Mouse (Mus musculus): Measurements from ENCODE around the gene Onecut3. TPM values are rescaled to one million over a fixed set of nuclear protein-coding genes. Genes with fewer than 3 reads are reported as not detected.

Onecut3 gene
- under 1 TPM in 1 of 2 experiments, not detected in 1; 0.05 TPM for total RNA-seq (2021)
- long read RNA-seq, experiment 1: 0 reads
- long read RNA-seq, experiment 2: 0 reads

GRCm38 (mm10) chr10:80494732-80495131, at the start of gene Onecut3:
TSS of gene Onecut3 (plus strand) at chr10:80494835.
- DNase-seq: peak; percentile 27 to 48

DNA sequence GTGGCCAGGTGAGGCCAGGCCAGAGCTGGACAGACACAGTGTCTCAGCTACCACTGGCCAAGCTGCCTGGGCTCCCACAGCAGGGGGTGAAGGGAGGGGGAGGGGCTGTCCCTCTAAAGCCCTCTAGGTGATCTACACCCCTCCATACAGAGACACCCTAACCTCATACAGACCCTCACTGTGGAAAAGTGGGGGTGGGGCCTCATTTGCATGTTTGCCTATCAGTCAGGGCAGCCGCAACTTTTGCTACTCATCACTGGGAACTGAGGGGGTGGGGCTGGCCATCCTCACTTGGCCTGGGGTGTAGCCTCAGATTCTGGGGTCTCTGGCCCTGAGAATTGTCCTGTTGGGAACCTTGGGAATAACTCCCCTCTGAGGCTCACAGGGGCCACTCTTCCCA, 49.6 kb upstream of the Onecut3 start:
- DNase-seq: no peak

DNA sequence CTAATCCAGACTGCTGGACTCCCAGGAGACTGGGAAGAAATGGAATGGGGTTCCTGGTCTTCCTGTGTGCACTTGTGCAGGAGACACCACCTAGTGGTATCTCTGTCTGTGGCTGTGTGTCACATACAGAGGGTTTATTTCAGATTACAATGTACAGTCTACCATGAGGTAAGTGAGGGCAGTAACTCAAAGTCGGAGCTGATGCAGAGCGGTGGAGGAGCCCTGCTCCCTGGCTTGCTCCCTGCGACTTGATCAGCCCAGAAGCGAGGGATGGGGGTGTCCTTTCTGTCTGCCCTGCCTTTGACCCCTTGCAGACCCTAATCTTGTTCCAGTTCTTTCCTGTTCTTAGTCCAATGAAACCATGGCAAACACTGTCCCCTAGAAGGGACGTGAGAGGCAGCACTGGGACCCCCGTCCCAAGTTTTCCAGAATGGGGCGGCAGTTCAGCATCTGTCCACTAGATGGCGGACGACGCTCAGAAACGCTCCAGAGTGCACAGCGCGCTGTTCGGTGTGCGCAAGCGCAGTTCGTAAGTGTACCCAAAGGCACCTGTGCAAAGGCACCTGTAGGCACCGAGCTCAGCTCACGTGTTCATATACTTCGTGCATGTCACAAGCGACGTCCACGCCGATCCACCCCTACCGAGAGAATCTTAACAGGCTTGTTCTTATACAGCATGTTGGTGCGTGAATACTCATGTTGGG, 48.6 kb upstream of the Onecut3 start:
- peak; percentile 70 to 90 for DNase-seq

DNA sequence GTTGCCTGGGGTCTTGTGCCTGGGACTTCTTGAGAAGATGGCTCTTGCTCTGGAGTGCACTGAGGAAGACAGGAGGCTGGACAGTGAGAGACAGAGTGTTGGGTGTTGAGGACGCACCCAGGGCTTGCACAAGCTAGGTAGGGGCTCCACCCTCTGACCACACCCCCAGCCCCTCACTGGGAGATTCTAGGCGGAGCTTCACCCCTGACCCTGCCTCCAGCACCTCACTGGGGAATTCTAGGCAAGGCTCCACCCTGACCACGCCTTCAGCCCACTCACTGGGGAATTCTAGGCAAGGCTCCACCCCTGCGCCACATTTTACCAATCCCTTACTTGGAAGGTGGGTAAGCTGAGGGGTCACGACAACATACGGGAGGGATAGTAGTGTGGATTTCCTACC, 44.0 kb upstream of the Onecut3 start:
- no peak for DNase-seq

GRCm38 (mm10) chr10:80453601-80454000, 41.0 kb upstream of the Onecut3 start:
- no peak for DNase-seq

GRCm38 (mm10) chr10:80454781-80455180, 39.9 kb upstream of the Onecut3 start:
- DNase-seq: no peak

DNA sequence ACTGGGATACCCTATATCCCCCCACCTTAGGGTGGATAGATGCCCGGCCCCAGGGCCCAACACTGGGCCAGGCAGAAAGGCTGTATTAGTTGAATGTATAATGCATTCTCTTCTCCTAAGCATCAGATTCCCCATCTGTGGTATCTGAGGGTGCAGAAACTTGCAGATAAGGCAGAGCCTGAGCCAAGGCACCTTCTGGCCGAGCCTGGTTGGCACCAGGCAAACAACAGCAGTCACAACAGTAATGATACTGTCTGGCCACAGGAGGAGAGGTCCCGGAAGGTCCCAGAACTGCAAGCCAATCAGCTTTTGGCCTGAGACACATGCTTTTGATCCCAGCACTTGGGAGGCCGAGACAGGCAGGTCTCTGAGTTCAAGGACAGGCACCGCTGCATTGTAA, 38.9 kb upstream of the Onecut3 start:
- no peak for DNase-seq

GRCm38 (mm10) chr10:80459236-80459635, 35.4 kb upstream of the Onecut3 start:
- no peak for DNase-seq

- no peak for DNase-seq
Observed at GRCm38 (mm10) chr10:80459671-80460070, 35.0 kb upstream of the Onecut3 start.

- DNase-seq: no peak
Observed at GRCm38 (mm10) chr10:80460324-80460723, 34.3 kb upstream of the Onecut3 start.

DNA sequence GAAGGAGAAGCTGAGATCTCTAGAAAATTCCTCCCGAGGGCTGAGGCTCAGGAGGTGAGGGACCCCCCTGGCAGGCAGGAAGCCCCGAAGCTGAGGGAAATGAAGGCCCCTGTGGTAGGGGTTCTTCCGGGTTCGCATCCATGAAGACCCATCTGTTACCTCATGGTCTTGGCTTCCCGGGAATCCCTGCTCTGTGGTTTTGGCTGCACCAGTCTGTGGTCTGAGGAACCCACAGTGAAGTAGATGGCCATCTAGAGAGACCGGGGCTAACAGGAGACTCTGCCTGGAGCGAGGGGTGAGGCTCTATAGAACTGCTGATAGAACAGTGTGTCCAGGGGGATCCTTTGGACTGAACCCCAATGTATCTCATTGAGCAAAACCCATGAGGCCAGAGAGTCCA, 33.3 kb upstream of the Onecut3 start:
- no peak for DNase-seq

DNA sequence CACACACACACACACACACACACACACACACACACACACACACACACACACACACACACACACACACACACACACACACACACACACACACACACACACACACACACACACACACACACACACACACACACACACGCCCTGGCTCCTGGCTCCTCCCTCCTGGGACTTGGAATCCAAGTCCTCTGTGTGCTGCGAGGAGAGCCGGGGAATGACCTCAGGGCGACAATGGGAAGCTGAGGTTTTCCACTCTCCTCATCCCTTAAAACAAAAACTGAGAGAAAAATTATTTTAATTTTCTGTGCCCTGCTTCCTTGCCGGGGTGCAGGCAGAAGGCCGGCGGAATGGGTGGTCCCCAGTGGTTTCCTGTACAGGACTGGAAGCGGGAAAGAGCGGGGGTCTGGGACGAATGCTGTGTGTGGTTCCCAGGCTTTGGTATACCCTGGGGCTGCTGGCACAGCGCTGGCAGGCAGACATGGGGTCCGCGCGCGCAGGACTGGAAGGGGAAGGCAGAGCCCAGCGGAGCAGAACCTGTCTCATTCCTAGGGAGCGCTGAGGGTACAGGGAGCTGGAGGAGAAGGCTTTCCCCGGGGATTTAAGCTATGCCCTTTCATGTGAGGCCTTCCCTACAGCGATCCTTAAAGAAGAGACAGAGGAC, 30.1 kb upstream of the Onecut3 start:
- DNase-seq: peak in 1 of 2 experiments; percentile 14

DNA sequence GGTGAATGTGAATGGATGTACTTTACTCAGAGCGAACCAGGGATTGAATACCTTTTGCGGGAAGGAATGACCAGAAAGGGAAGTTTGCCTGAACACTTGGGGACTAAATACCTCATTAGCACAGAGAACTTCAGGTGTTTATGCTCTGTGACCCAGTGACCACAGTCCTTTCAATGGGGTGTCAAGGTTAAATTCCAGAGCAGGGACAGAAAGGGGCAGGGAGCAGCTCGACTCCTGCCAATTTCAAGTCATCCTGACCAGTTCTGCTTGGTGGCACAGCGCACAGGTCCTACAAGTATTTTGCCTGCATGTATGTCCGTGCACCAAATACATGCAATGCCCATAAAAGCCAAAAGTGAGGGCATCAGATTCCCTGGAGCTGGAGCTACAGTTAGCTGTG, 29.6 kb upstream of the Onecut3 start:
- no peak for DNase-seq

- DNase-seq: peak; percentile 89 to 90
Observed at GRCm38 (mm10) chr10:80475290-80475959, 19.2 kb upstream of the Onecut3 start.

DNA sequence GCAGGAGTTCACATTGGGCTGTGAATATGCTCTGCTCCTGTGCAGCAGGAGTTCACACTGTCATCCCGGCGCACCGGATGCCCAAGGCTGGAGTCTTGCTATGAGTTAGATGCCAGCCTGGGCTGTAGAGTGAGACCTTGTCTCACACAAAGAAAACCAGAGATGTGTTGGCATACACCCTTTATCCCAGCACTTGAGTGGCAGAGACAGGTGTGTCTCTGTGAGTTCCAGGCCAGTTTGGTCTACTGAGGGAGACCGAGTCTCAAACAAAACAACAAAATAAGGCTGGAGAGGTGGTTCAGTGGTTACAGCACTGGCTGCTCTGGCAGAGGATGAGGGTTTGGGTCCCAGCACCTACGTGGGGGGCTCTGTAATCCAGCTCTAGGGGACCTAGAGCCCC, 16.1 kb upstream of the Onecut3 start:
- no peak for DNase-seq

DNA sequence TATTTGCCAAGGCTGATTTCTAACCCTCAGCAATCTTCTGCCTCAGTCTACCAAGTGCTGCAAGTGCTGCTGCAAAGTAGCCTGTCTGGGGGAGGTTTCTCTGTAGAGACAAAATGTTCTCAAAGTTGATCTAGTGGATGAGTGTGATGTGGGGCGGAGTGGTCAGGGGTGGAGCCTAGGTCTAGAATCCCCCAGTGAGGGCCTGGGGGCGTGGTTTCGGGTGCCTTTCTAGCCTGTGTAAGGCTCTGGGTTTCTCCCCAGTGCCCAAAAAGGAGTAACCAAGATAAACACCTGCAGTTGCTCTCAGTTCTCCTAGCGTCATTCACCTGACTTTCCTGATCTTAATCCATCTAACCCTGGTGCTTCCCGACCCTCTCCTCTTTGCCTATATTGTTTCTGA, 13.6 kb upstream of the Onecut3 start:
- DNase-seq: no peak

DNA sequence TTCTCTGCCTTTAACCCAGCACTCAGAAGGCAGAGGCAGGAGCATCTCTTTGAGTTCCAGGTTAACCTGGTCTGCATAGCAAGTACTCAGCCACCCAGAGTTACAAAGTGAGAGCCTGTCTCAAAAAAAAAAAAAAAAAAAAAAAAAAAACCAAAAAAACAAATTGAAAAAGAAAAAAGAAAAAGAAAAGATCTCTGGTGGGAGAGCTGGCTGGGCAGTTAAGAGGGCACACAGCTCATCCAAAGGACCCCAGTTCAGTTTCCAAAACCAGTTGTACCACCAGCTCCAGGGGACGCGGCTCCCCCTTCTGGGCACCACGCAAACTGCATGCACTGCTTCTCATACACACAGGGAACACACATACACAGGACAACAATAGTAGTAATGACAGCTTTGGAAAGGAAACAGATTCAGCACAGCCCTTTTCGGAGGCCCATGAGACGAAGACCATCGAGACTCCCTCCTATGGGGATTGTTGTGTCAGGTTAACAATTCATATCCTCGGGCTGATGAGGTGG, 7.7 kb upstream of the Onecut3 start:
- DNase-seq: no peak

DNA sequence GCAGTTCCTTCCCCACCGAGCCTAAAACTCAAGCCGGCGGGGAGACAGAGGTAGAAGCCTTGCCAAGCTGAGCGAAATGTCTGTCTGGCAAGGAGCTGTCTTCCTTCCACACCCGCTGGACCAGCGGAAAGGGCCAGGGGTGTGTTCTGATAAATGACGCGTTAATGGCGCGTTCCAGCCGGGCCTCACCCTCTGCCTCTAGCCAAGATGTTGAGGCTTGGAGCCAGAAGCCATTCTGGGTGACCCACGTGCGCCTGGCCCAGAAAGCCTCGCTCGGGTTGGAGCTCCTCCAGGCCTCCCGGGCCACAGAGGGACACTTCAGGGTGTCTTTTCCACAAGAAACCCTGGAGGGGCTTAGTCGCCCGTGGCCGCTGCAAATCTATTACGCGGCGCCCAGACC, 4.6 kb upstream of the Onecut3 start:
- peak; percentile 86 to 90 for DNase-seq

GRCm38 (mm10) chr10:80495901-80496300, 1.3 kb downstream of the Onecut3 start:
- DNase-seq: no peak

GRCm38 (mm10) chr10:80496421-80496820, 1.8 kb downstream of the Onecut3 start:
- DNase-seq: no peak

DNA sequence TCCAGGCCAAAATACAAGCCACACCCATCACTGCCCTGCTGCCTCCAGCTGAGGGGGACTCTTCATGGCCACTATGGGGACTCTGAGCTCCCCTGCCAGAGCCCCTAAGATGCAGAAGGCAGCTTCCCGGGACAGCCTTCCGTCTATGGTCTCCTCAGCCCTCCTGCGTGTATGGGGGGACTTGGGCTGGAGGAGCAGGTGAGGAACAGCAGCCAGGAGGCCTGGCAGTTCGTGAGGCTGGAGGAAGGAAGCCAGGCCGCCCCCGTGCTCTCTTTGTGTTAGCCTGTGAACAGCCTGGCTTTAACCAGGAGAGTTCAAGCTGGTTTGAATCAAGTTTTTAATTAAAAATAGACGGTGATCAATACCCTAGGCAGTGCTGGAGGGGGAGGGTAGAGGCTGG, 7.7 kb downstream of the Onecut3 start:
- DNase-seq: no peak

- no peak for DNase-seq
Observed at GRCm38 (mm10) chr10:80502819-80503314, 8.2 kb downstream of the Onecut3 start.

Measured in heart, adult 18-20 months (tissue).